Mouse (Mus musculus) forebrain, embryonic 16.5 days (tissue): ENCODE results near the gene Umad1. TPM values are rescaled to one million over a fixed set of nuclear protein-coding genes. Genes with fewer than 3 reads are reported as not detected.
A peak's percentile ranks its signal among the peaks of the same experiment; 100 is the strongest.
"Not testable (repeated sequence)": the region's sequence is repeated elsewhere in the genome, so short reads cannot be mapped to it uniquely, and the experiment has no call there.

Experiments
- ATAC-seq: fragments of 200-750 bp; cut with Nextera tagmentation; 2 replicates; pipeline ENCODE4 v1.8.0; 2017; ENCODE audit warnings: mild to moderate bottlenecking, moderate library complexity
- H3K27ac ChIP-seq: fragments of 300-500 bp; sonication (generic); 2 replicates; pipeline ENCODE4 v1.5.1; 2014; ENCODE audit warnings: low read length, control low read depth
- H3K27me3 ChIP-seq: fragments of 300-500 bp; sonication (generic); replicated peaks from 2 replicates; pipeline ENCODE4 v1.6.1; 2014; ENCODE audit warnings: low read length; ENCODE audit not compliant: control insufficient read depth, insufficient read depth
- H3K36me3 ChIP-seq: fragments of 300-500 bp; sonication (generic); 2 replicates; pipeline ENCODE4 v1.6.1; 2014; ENCODE audit not compliant: control insufficient read depth, insufficient read depth
- H3K4me1 ChIP-seq: fragments of 300-500 bp; sonication (generic); replicated peaks from 2 replicates; pipeline ENCODE4 v1.6.1; 2014; ENCODE audit warnings: low read length; ENCODE audit not compliant: control insufficient read depth, insufficient read depth
- H3K4me2 ChIP-seq: fragments of 300-500 bp; sonication (generic); 2 replicates; pipeline ENCODE4 v1.6.1; 2014; ENCODE audit warnings: mild to moderate bottlenecking, low read length, control low read depth
- H3K4me3 ChIP-seq: fragments of 300-500 bp; sonication (generic); replicated peaks from 2 replicates; pipeline ENCODE4 v1.5.1; 2014; ENCODE audit warnings: mild to moderate bottlenecking, low read length, control low read depth
- H3K9ac ChIP-seq: fragments of 300-500 bp; sonication (generic); replicated peaks from 2 replicates; pipeline ENCODE4 v1.6.1; 2014; ENCODE audit warnings: low read depth, low read length, control low read depth
- H3K9me3 ChIP-seq: fragments of 300-500 bp; sonication (generic); 2 replicates; pipeline ENCODE4 v1.6.1; 2016; ENCODE audit warnings: low read length; ENCODE audit not compliant: control insufficient read depth
- WGBS: fragments of 180-500 bp; shearing (Covaris S2); extraction: QIAGEN DNeasy Blood & Tissue Kit; methylation state at CpG from one replicate; pipeline ENCODE4 v1.1.7; 2014; 5-methylcytosine and 5-hydroxymethylcytosine counted together
- polyA plus RNA-seq: library from polyadenylated mRNA; unstranded; fragments of >200 nt; fragmentation: Nextera tagmentation; extraction: Ambion mirVana; gene quantifications from 2 replicates; pipeline ENCODE4 v1.2.1, GENCODE M21; 2015

The Umad1 gene
- polyA plus RNA-seq, 1 experiment from 2014 or later, result 46.0 TPM

- Histone ChIP-seq H3K4me2 (no peak overlapping the region), H3K9me3 (no peaks in the 10 kb centered on the region), H3K4me1 (no peaks in the 10 kb centered on the region), H3K4me3 (no peak overlapping the region), H3K36me3 (no peaks in the 10 kb centered on the region), H3K27ac (no peak overlapping the region), H3K9ac (no peak overlapping the region), H3K27me3 (no peaks in the 10 kb centered on the region)
- peak; percentile 70 for ATAC-seq
- WGBS, result 47% methylated on average over 6 of the region's 6 CpGs
These were observed 40.2 kb downstream of the Umad1 start for GRCm38 (mm10) chr6:8299066-8299863.

GRCm38 (mm10) chr6:8307878-8308775 is 49.0 kb downstream of the Umad1 start:
- H3K4me2 ChIP-seq, result no peak overlapping the region
- H3K36me3 ChIP-seq, result no peaks in the 10 kb centered on the region
- peak; percentile 82 for ATAC-seq
- WGBS, result 34% methylated on average over 6 of the region's 6 CpGs
- no peak overlapping the region for H3K9ac ChIP-seq
- H3K4me1 ChIP-seq, result peaks cover 7% of the 10 kb centered on the region; the same call in 1 of the 2 replicates
- no peaks in the 10 kb centered on the region for H3K9me3 ChIP-seq
- no peaks in the 10 kb centered on the region for H3K27me3 ChIP-seq
- no peak overlapping the region for H3K4me3 ChIP-seq
- H3K27ac ChIP-seq, result peak overlapping the region; percentile 19; the same call in 1 of the 2 replicates

GRCm38 (mm10) chr6:8312554-8312953 is 53.5 kb downstream of the Umad1 start:
- Histone ChIP-seq H3K36me3 (no peaks in the 10 kb centered on the region), H3K9me3 (no peaks in the 10 kb centered on the region), H3K27me3 (no peaks in the 10 kb centered on the region), H3K4me1 (peaks cover 7% of the 10 kb centered on the region; the same call in 1 of the 2 replicates), H3K9ac (no peak overlapping the region), H3K4me3 (no peak overlapping the region), H3K27ac (no peak overlapping the region), H3K4me2 (no peak overlapping the region)
- 91% methylated on average over 2 of the region's 2 CpGs for WGBS
- no peak for ATAC-seq

- Histone ChIP-seq H3K27me3 (no peaks in the 10 kb centered on the region), H3K4me1 (no peaks in the 10 kb centered on the region), H3K4me3 (no peak overlapping the region), H3K9ac (no peak overlapping the region), H3K36me3 (no peaks in the 10 kb centered on the region), H3K27ac (no peak overlapping the region), H3K4me2 (no peak overlapping the region), H3K9me3 (peaks cover 4% of the 10 kb centered on the region; the same call in 1 of the 2 replicates)
- ATAC-seq, result no peak
These were observed 57.1 kb downstream of the Umad1 start for GRCm38 (mm10) chr6:8316201-8316600.

GRCm38 (mm10) chr6:8319591-8319990 is 60.5 kb downstream of the Umad1 start:
- 95% methylated on average over 2 of the region's 2 CpGs for WGBS
- Histone ChIP-seq H3K9ac (no peak overlapping the region), H3K4me1 (no peaks in the 10 kb centered on the region), H3K4me3 (no peak overlapping the region), H3K9me3 (peaks cover 4% of the 10 kb centered on the region; the same call in 1 of the 2 replicates), H3K27me3 (no peaks in the 10 kb centered on the region), H3K27ac (no peak overlapping the region), H3K4me2 (no peak overlapping the region), H3K36me3 (no peaks in the 10 kb centered on the region)
- ATAC-seq, result no peak

GRCm38 (mm10) chr6:8331496-8331895 is 72.4 kb downstream of the Umad1 start:
- not testable (repeated sequence) for H3K4me1 ChIP-seq, ATAC-seq, H3K36me3 ChIP-seq, H3K9me3 ChIP-seq, H3K27me3 ChIP-seq, H3K4me2 ChIP-seq, H3K4me3 ChIP-seq, H3K27ac ChIP-seq, H3K9ac ChIP-seq
- WGBS, result 99% methylated on average over 3 of the region's 3 CpGs

- H3K4me3 ChIP-seq, result no peak overlapping the region
- H3K27me3 ChIP-seq, result no peaks in the 10 kb centered on the region
- no peak for ATAC-seq
- no peak overlapping the region for H3K9ac ChIP-seq
- H3K27ac ChIP-seq, result no peak overlapping the region
- no peak overlapping the region for H3K4me2 ChIP-seq
- no peaks in the 10 kb centered on the region for H3K4me1 ChIP-seq
- no peaks in the 10 kb centered on the region for H3K9me3 ChIP-seq
- no peaks in the 10 kb centered on the region for H3K36me3 ChIP-seq
- WGBS, result 100% methylated on average over 1 of the region's 1 CpGs
These were observed 74.3 kb downstream of the Umad1 start for GRCm38 (mm10) chr6:8333380-8333779.

GRCm38 (mm10) chr6:8336487-8337390 is 77.7 kb downstream of the Umad1 start:
- no peaks in the 10 kb centered on the region for H3K36me3 ChIP-seq
- WGBS, result 87% methylated on average over 9 of the region's 9 CpGs
- H3K9me3 ChIP-seq, result no peaks in the 10 kb centered on the region

More at GRCm38 (mm10) chr6:8336487-8337390, 77.7 kb downstream of the Umad1 start:
- H3K27ac ChIP-seq, result no peak overlapping the region
- no peak overlapping the region for H3K4me2 ChIP-seq
- H3K9ac ChIP-seq, result no peak overlapping the region
- H3K4me1 ChIP-seq, result no peaks in the 10 kb centered on the region
- no peak overlapping the region for H3K4me3 ChIP-seq
- H3K27me3 ChIP-seq, result no peaks in the 10 kb centered on the region
- no peak for ATAC-seq
